Comparison of ENCODE assay signal across 14 mouse cellular contexts in genomic region chr15:63558691-63559090, GRCm38 (mm10).
"Had no signal": no experiment of that assay in that cellular context is flagged by ENCODE, and none has a peak within 500 bp of the region (broad histone marks: within the 10 kb centered on the region; RNA-seq: fewer than 3 reads in every experiment).

No protein-coding gene starts in this region.

- H3K4me3 ChIP-seq: left cerebral cortex, adult 2 months; liver, embryonic 13.5 days; megakaryocyte, embryonic 14.5 days; midbrain, embryonic 10.5 days; midbrain, embryonic 13.5 days had no signal

- H3K27me3 ChIP-seq: liver, embryonic 13.5 days; midbrain, embryonic 13.5 days had no signal

- H3K27ac ChIP-seq: left cerebral cortex, adult 2 months; liver, embryonic 13.5 days; midbrain, embryonic 10.5 days; midbrain, embryonic 13.5 days; stomach, postnatal 0 days had no signal

- H3K9me3 ChIP-seq: liver, embryonic 13.5 days; megakaryocyte, embryonic 14.5 days; midbrain, embryonic 10.5 days; midbrain, embryonic 13.5 days had no signal

- H3K36me3 ChIP-seq: liver, embryonic 13.5 days; midbrain, embryonic 10.5 days; midbrain, embryonic 13.5 days had no signal

- DNase-seq: kidney, postnatal 10 days; kidney, postnatal 36 days; layer of hippocampus, postnatal 36 days; liver, embryonic 13.5 days; lung, adult 2 months; lung, postnatal 10 days; lung, postnatal 36 days; thymus, postnatal 14 days; thymus, postnatal 4 days had no signal

- H3K4me2 ChIP-seq: liver, embryonic 13.5 days; midbrain, embryonic 13.5 days had no signal

- H3K4me1 ChIP-seq: liver, embryonic 13.5 days; midbrain, embryonic 10.5 days; midbrain, embryonic 13.5 days had no signal

- ATAC-seq: midbrain, embryonic 13.5 days had no signal

- H3K9ac ChIP-seq: liver, embryonic 13.5 days; midbrain, embryonic 13.5 days had no signal
